Mouse (Mus musculus) hindbrain, embryonic 10.5 days (tissue): ENCODE results near the gene Vcl. TPM values are rescaled to one million over a fixed set of nuclear protein-coding genes. Genes with fewer than 3 reads are reported as not detected.
A peak's percentile ranks its signal among the peaks of the same experiment; 100 is the strongest.

Source experiments
- DNase-seq: peaks from one replicate; pipeline ENCODE4 v3.0.0-alpha.2; 2017; ENCODE audit warnings: low spot score
- H3K27ac ChIP-seq: fragments of 300-500 bp; sonication (generic); 2 replicates; pipeline ENCODE4 v1.5.1; 2016; ENCODE audit warnings: mild to moderate bottlenecking, moderate library complexity
- H3K27me3 ChIP-seq: fragments of 300-500 bp; sonication (generic); 2 replicates; pipeline ENCODE4 v1.6.1; 2016; ENCODE audit warnings: mild to moderate bottlenecking; ENCODE audit not compliant: poor library complexity, insufficient read depth, severe bottlenecking
- H3K36me3 ChIP-seq: fragments of 300-500 bp; sonication (generic); 2 replicates; pipeline ENCODE4 v1.6.1; 2016; ENCODE audit warnings: mild to moderate bottlenecking, moderate library complexity
- H3K4me1 ChIP-seq: fragments of 300-500 bp; sonication (generic); replicated peaks from 2 replicates; pipeline ENCODE4 v1.6.1; 2016; ENCODE audit warnings: mild to moderate bottlenecking
- H3K4me3 ChIP-seq: fragments of 300-500 bp; sonication (generic); 2 replicates; pipeline ENCODE4 v1.5.1; 2016; ENCODE audit warnings: mild to moderate bottlenecking, moderate library complexity
- H3K9me3 ChIP-seq: fragments of 300-500 bp; sonication (generic); 2 replicates; pipeline ENCODE4 v1.6.1; 2016; ENCODE audit warnings: mild to moderate bottlenecking, moderate library complexity
- WGBS: fragments of 180-500 bp; shearing (Covaris S2); methylation state at CpG from one replicate; pipeline ENCODE4 v1.1.7; 2016; 5-methylcytosine and 5-hydroxymethylcytosine counted together
- polyA plus RNA-seq: library from polyadenylated mRNA; unstranded; fragments of >200 nt; fragmentation: Nextera tagmentation; extraction: Ambion mirVana; gene quantifications from 2 replicates; pipeline ENCODE4 v1.2.1, GENCODE M21; 2016

Vcl gene
- polyA plus RNA-seq, 1 experiment from 2014 or later, result 31.8 TPM

DNA sequence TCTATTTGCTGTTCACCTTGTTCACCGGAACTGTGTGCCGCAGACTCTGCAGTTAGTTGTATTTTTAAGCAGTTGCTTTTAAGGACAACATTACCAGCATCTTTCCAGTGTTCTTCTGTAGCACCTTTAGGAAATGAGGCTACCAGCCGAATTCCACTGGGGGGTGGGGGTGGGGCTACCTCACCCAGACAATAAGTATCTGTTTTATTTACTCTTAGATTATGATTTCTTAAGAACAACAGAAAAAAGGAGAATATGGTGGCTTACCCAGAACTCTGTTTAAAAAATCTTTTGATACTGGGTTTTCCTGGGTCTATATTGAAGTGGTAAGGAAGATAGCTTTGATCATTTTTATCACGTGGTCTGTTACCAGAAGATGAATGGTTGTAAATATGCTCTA lies 105.1 kb downstream of the Vcl start:
- no peak for DNase-seq
- Histone ChIP-seq H3K27me3 (no peaks in the 10 kb centered on the region), H3K4me1 (peaks cover 8% of the 10 kb centered on the region; the same call in 1 of the 2 replicates), H3K36me3 (peaks cover 92% of the 10 kb centered on the region), H3K27ac (no peak overlapping the region), H3K9me3 (no peaks in the 10 kb centered on the region), H3K4me3 (no peak overlapping the region)
- 93% methylated on average over 4 of the region's 4 CpGs for WGBS

- no peak overlapping the region for H3K4me3 ChIP-seq
- peaks cover 8% of the 10 kb centered on the region; the same call in 1 of the 2 replicates for H3K4me1 ChIP-seq
- no peaks in the 10 kb centered on the region for H3K27me3 ChIP-seq
- no peak overlapping the region for H3K27ac ChIP-seq
- no peak for DNase-seq
- H3K36me3 ChIP-seq, result peaks cover 92% of the 10 kb centered on the region
- WGBS, result 94% methylated on average over 3 of the region's 3 CpGs
- H3K9me3 ChIP-seq, result no peaks in the 10 kb centered on the region
Observed at GRCm38 (mm10) chr14:21034791-21035190, 105.6 kb downstream of the Vcl start.

DNA sequence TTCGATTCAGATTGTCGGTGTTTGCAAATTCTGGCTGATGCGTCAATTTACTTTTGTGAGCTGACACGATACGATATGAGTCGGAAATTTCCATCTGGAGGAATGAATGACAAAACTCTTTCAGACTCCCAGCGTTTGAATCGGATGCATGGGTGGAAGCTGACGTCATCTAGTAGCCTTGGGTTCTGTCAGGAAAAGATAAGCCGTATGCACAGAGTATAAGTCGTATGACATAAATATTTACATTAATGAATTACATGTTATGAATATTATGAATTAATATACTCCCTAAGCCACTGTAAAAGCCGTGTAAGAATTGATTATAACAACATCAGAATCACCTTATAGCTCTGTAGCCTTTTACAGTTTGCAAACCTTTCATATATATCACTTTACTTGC lies 109.9 kb downstream of the Vcl start:
- no peak overlapping the region for H3K4me3 ChIP-seq
- H3K9me3 ChIP-seq, result no peaks in the 10 kb centered on the region
- peaks cover 70% of the 10 kb centered on the region for H3K36me3 ChIP-seq
- no peak for DNase-seq
- H3K27me3 ChIP-seq, result no peaks in the 10 kb centered on the region
- H3K4me1 ChIP-seq, result no peaks in the 10 kb centered on the region
- WGBS, result 94% methylated on average over 12 of the region's 12 CpGs
- no peak overlapping the region for H3K27ac ChIP-seq

DNA sequence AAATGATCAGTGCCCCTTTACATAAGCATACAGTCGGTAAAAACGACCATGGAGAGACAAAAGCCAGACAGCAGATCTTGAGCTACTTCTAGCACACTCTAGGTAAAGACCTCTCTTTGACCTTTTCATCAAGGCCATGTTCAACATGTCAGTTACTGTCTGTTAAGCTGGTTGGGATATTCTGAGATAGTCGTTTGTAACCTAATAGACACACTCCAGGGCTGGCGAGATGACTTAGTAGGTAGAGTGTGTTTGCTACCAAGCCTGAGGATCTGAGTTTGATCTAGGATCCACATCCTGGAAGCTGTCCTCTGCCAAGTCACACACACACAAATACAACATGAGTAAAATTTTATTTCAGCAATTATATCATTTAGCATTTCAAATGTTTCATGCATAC lies 110.4 kb downstream of the Vcl start:
- Histone ChIP-seq H3K4me3 (no peak overlapping the region), H3K9me3 (no peaks in the 10 kb centered on the region), H3K27me3 (no peaks in the 10 kb centered on the region), H3K27ac (no peak overlapping the region), H3K4me1 (no peaks in the 10 kb centered on the region), H3K36me3 (peaks cover 68% of the 10 kb centered on the region)
- DNase-seq, result no peak
- WGBS, result 94% methylated on average over 4 of the region's 4 CpGs

DNA sequence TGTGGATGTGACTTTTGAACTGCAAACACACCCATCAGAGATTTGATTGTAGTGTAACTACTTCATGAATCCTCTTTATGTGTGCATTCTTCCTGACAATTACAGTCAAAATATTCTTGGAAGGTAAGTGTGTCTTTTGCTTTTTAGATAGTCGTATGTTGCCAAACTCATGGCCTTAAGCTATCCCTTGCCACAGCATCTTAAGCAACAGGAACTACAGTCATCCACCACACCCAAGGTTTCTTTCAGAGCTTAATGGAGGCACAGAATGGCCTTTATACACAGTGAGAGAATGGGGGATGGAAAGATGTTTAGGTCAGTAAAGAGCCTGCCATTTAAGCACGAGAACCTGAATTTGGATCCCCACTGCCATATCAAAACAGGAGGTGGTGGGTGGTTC lies 118.6 kb downstream of the Vcl start:
- Histone ChIP-seq H3K27ac (no peak overlapping the region), H3K9me3 (no peaks in the 10 kb centered on the region)

GRCm38 (mm10) chr14:21048879-21049278 lies 119.7 kb downstream of the Vcl start:
- Histone ChIP-seq H3K27me3 (no peaks in the 10 kb centered on the region), H3K27ac (no peak overlapping the region), H3K9me3 (no peaks in the 10 kb centered on the region), H3K4me1 (peaks cover 19% of the 10 kb centered on the region), H3K36me3 (peaks cover 8% of the 10 kb centered on the region), H3K4me3 (no peak overlapping the region)
- peak; percentile 30 for DNase-seq

More for the DNA sequence above, 118.6 kb downstream of the Vcl start:
- H3K36me3 ChIP-seq, result peaks cover 12% of the 10 kb centered on the region
- no peak for DNase-seq
- WGBS, result 94% methylated on average over 2 of the region's 2 CpGs
- no peaks in the 10 kb centered on the region for H3K27me3 ChIP-seq
- H3K4me1 ChIP-seq, result 0 out of 2 replicates have a peak, but pooled peaks cover 10% of the 10 kb centered on the region
- no peak overlapping the region for H3K4me3 ChIP-seq

GRCm38 (mm10) chr14:21050734-21051133 lies 121.5 kb downstream of the Vcl start:
- no peaks in the 10 kb centered on the region for H3K9me3 ChIP-seq
- peaks cover 19% of the 10 kb centered on the region for H3K4me1 ChIP-seq
- H3K27me3 ChIP-seq, result no peaks in the 10 kb centered on the region
- H3K36me3 ChIP-seq, result peaks cover 10% of the 10 kb centered on the region; the same call in 1 of the 2 replicates
- 80% methylated on average over 3 of the region's 3 CpGs for WGBS
- H3K4me3 ChIP-seq, result peak overlapping the region; percentile 93
- no peak overlapping the region for H3K27ac ChIP-seq
- peak; percentile 31 for DNase-seq

DNA sequence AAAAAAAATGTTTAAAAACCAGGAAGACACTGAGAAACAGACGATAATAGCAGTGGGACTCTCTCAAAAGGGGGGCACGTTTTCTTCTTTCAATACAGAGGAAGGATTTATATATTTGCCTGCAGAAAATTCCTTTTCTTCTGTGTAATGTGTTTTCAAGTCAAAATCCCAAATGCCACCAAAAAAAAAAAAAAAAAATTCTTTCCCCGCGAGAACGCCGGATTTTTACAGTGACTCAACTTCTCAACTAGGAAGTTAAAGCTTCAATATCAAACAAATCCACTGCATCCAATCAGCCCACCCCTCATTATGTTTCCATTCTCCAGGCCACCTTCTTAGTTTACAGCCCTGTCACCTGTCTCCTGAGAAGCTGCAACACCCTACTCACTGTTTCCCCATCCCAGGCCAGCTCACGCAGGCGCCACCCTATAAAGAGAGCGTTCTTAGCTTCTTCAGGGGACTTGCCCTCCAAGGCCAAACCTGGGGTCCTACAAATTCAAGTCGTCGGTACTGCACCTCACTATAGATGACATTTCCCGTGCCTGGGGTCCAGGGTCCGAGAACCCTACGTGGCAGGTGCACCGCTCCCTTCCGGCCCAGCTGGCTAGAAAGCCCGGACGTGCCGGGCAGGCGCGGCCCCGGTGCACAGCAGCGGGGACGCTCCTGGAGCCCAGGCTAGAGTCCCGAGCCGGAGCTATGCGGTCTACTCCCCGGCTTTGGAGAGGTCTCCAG lies 122.3 kb downstream of the Vcl start:
- no peaks in the 10 kb centered on the region for H3K27me3 ChIP-seq
- 10% methylated on average over 28 of the region's 28 CpGs for WGBS
- H3K9me3 ChIP-seq, result no peaks in the 10 kb centered on the region
- peaks cover 9% of the 10 kb centered on the region; the same call in 1 of the 2 replicates for H3K36me3 ChIP-seq
- peak overlapping the region; percentile 93 for H3K4me3 ChIP-seq
- peaks cover 19% of the 10 kb centered on the region for H3K4me1 ChIP-seq
- peak overlapping the region; percentile 99 for H3K27ac ChIP-seq
- DNase-seq, result no peak

- Histone ChIP-seq H3K4me3 (peak within 1 kb of the TSS; percentile 93), H3K27me3 (no peaks in the 10 kb centered on the region), H3K4me1 (peaks cover 19% of the 10 kb centered on the region), H3K9me3 (no peaks in the 10 kb centered on the region), H3K36me3 (peaks cover 9% of the 10 kb centered on the region; the same call in 1 of the 2 replicates), H3K27ac (peak within 1 kb of the TSS; percentile 99)
- WGBS, result under 1% methylated on average over 48 of the region's 48 CpGs
- peak; percentile 97 for DNase-seq
Observed at GRCm38 (mm10) chr14:21052112-21052780, 123.0 kb downstream of the Vcl start, which contains the start of the genes Ap3m1 and Adk. TSS of gene Ap3m1 (minus strand) at chr14:21052508. TSS of gene Adk (plus strand) at chr14:21052574.

GRCm38 (mm10) chr14:21052781-21053130 lies 123.6 kb downstream of the Vcl start:
- Histone ChIP-seq H3K36me3 (peaks cover 9% of the 10 kb centered on the region; the same call in 1 of the 2 replicates), H3K9me3 (no peaks in the 10 kb centered on the region), H3K4me3 (peak overlapping the region; percentile 93), H3K27ac (peak overlapping the region; percentile 99), H3K27me3 (no peaks in the 10 kb centered on the region), H3K4me1 (peaks cover 19% of the 10 kb centered on the region)
- DNase-seq, result peak; percentile 85
- 0% methylated on average over 25 of the region's 25 CpGs for WGBS

GRCm38 (mm10) chr14:21053151-21053550 lies 124.0 kb downstream of the Vcl start:
- no peaks in the 10 kb centered on the region for H3K9me3 ChIP-seq
- H3K4me3 ChIP-seq, result peak overlapping the region; percentile 93
- H3K36me3 ChIP-seq, result peaks cover 9% of the 10 kb centered on the region; the same call in 1 of the 2 replicates
- no peaks in the 10 kb centered on the region for H3K27me3 ChIP-seq
- peaks cover 19% of the 10 kb centered on the region for H3K4me1 ChIP-seq
- peak overlapping the region; percentile 99 for H3K27ac ChIP-seq
- 14% methylated on average over 8 of the region's 8 CpGs for WGBS
- DNase-seq, result no peak

DNA sequence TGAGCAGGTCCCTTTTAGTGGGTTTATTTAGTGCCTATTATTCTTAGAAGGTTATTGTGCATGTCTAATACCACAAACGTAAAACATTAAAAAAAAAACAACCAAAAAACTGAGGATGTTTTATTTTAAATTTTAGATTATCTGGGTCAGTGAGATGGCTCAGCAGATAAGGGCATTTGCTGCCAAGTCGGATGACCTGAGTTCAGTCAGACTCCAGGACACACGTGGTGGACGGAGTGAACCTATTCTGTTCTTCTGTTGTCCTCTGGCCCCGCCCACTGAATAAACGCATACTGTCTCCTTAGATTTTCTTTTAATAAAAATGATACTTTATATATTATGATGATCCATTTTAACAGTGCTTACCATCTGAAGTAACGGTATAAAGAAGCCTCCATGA lies 124.4 kb downstream of the Vcl start:
- WGBS, result 52% methylated on average over 7 of the region's 7 CpGs
- Histone ChIP-seq H3K4me1 (peaks cover 19% of the 10 kb centered on the region), H3K27me3 (no peaks in the 10 kb centered on the region), H3K27ac (no peak overlapping the region), H3K9me3 (no peaks in the 10 kb centered on the region), H3K4me3 (peak overlapping the region; percentile 93), H3K36me3 (peaks cover 9% of the 10 kb centered on the region; the same call in 1 of the 2 replicates)
- no peak for DNase-seq

DNA sequence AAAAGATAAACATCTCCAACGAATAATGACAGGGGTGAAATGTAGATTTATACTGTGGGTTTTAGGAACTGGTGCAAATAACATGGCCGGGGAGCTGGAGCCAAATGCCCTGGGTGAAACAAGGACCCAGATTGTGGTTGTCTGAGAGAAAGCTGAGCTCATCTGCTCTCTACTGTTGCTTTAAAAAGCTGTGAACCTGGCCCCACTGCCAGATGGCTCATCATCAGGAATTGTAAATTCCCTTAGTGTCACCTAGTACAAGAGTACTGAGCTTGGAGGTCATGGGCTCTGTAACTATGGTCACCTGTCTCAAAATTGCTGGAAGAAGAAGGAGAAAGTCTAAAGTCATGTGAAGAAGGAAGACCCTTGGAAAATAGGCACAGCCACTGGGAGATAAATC lies 129.8 kb downstream of the Vcl start:
- WGBS, result 94% methylated on average over 2 of the region's 2 CpGs

More for the DNA sequence above, 129.8 kb downstream of the Vcl start:
- H3K27ac ChIP-seq, result no peak overlapping the region
- H3K4me1 ChIP-seq, result no peaks in the 10 kb centered on the region
- H3K36me3 ChIP-seq, result peaks cover 9% of the 10 kb centered on the region; the same call in 1 of the 2 replicates
- no peaks in the 10 kb centered on the region for H3K9me3 ChIP-seq
- no peaks in the 10 kb centered on the region for H3K27me3 ChIP-seq
- H3K4me3 ChIP-seq, result no peak overlapping the region
- DNase-seq, result no peak
